Mouse (Mus musculus) cerebellum, adult 11-12 months (tissue): ENCODE data around the gene Gm11758.
"Not testable (repeated sequence)": the region's sequence is repeated elsewhere in the genome, so short reads cannot be mapped to it uniquely, and the experiment has no call there.

Source experiments
- DNase-seq: peaks from one replicate; pipeline ENCODE4 v3.0.0; 2022

Gm11758 gene

DNA sequence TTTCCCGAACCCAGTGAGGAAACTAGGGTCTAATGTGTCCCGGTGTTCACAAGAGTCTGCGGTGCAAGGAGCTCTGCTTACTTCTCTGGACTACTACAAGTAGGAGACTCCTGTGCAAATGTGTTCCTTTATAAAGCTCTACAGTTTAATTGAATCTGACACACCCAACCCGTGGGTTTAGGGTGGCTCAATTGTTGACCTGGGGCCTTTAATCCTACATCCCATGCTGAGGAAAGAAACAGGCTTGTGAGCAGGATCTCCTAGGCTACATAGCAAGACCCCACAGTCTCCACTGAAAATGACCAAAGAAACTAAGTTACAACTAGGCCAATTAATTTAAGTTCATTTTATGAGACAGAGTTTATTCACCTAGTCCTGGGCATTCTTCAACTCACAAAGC is at the start of gene Gm11758:
TSS of gene Gm11758 (minus strand) at position 101 of the 400 bp plus-strand sequence.
- not testable (repeated sequence) for DNase-seq

- not testable (repeated sequence) for DNase-seq
Measured at GRCm38 (mm10) chr4:73920660-73921059, 44.6 kb upstream of the Gm11758 start, which contains the start of gene Gm11756. Gene Gm11756 (minus strand): TSS chr4:73920760.

GRCm38 (mm10) chr4:73905853-73906252 is 29.8 kb upstream of the Gm11758 start, which contains the start of gene Gm13871:
Gene Gm13871 (minus strand): TSS chr4:73905953.
- not testable (repeated sequence) for DNase-seq

GRCm38 (mm10) chr4:73891012-73891411 is 14.9 kb upstream of the Gm11758 start, which contains the start of gene Gm11757:
Gene Gm11757 (minus strand): TSS chr4:73891112.
- DNase-seq = not testable (repeated sequence)

GRCm38 (mm10) chr4:73826587-73826986 is 49.5 kb downstream of the Gm11758 start:
- no peak for DNase-seq
